ENCODE assay signal across 8 mouse cellular contexts in the genomic region with DNA sequence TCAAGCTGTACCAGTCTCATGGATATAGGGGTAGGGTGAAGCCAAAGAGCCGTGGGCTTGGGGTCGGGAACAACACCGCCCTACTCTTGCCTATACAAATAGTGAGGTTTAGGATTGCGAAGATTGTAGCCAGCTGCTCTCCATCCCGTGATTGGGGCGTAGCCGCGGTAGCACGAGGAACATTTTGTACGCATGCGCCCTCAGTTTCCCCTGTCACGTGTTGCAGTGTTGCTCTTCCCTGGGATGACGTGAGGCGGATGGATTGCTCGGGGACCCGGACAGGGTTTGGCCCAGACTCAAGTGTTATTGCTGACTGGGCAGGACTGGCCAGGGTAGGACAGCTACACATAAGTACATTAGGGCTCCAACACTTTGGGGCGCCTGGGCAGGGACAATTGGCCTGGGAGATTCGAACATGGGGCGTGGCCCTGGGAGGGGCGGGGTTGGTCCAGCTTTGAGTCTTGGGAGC. TPM values are rescaled to one million over a fixed set of nuclear protein-coding genes. Genes with fewer than 3 reads are reported as not detected.
DNase-seq lines count a peak whose midpoint lies in the region; ATAC-seq and TF ChIP-seq lines count a peak whose summit lies in the region.

No protein-coding gene starts in this region.

- TF ChIP-seq EP300 in heart, adult 2 months (IDR thresholded peaks at IDR 0.05; ENCODE audit: insufficient read depth, low read depth, low read length), result no peak; the same call in 1 of the 2 replicates

- H3K79me2 ChIP-seq in heart, adult 2 months (replicated peaks; ENCODE audit: control insufficient read depth, insufficient read depth, low read length), result no peaks in the 10 kb centered on the region

- TF ChIP-seq POLR2A in heart, adult 2 months (IDR thresholded peaks at IDR 0.05; ENCODE audit: insufficient read depth, low read depth, low read length), result peak; percentile 64

- intact Hi-C loops in heart, adult 2 months (cut with DNase I), result loop anchor here (1.0 kb wide), 1 partner anchor 49 kb away; a partner anchor contains a TSS

- TF ChIP-seq CTCF in heart, adult 2 months (IDR thresholded peaks at IDR 0.05), result no peak

- no peaks in the 10 kb centered on the region for H3K36me3 ChIP-seq in embryonic facial prominence, embryonic 14.5 days (ENCODE audit: control insufficient read depth, insufficient read depth, low read length)
- H3K36me3 ChIP-seq in heart, adult 2 months (ENCODE audit: control insufficient read depth, insufficient read depth, low read length), result no peaks in the 10 kb centered on the region
- H3K36me3 ChIP-seq in limb, embryonic 13.5 days, result no peaks in the 10 kb centered on the region
- no peaks in the 10 kb centered on the region for H3K36me3 ChIP-seq in midbrain, embryonic 16.5 days (ENCODE audit: control insufficient read depth, insufficient read depth, low read length)

- under 1% methylated on average over 19 of the region's 20 CpGs for WGBS in embryonic facial prominence, embryonic 14.5 days
- under 1% methylated on average over 20 of the region's 20 CpGs for WGBS in heart, adult 2 months
- WGBS in limb, embryonic 13.5 days, result under 1% methylated on average over 20 of the region's 20 CpGs
- under 1% methylated on average over 20 of the region's 20 CpGs for WGBS in midbrain, embryonic 16.5 days

- peak overlapping the region; percentile 95 for H3K27ac ChIP-seq in embryonic facial prominence, embryonic 14.5 days (replicated peaks; ENCODE audit: low read depth, low read length)
- peak overlapping the region; percentile 91 for H3K27ac ChIP-seq in heart, adult 2 months
- H3K27ac ChIP-seq in limb, embryonic 13.5 days, result peak overlapping the region; percentile 97
- H3K27ac ChIP-seq in midbrain, embryonic 16.5 days (ENCODE audit: low read length), result peak overlapping the region; percentile 98

- peak; percentile 97 for DNase-seq in 3T3-L1 (ENCODE audit: low read depth, low spot score)
- peak; percentile 57 for DNase-seq in adrenal gland, postnatal 4 days (ENCODE audit: low spot score in 2 of 2)
- peak; percentile 96 for DNase-seq in embryonic facial prominence, embryonic 14.5 days (ENCODE audit: low spot score)
- peak; percentile 88 to 91 for DNase-seq in heart, adult 2 months
- peak; percentile 85 to 87 for DNase-seq in kidney, adult 8-10 months
- DNase-seq in spleen, postnatal 10 days (ENCODE audit: low spot score in 2 of 2), result peak; percentile 66 to 80

- H3K4me1 ChIP-seq in embryonic facial prominence, embryonic 14.5 days (ENCODE audit: control insufficient read depth, insufficient read depth, low read length), result 0 out of 2 replicates have a peak, but pooled peaks cover 4% of the 10 kb centered on the region
- H3K4me1 ChIP-seq in heart, adult 2 months (ENCODE audit: control insufficient read depth, insufficient read depth, low read length), result no peaks in the 10 kb centered on the region; the same call in 1 of the 2 replicates
- peaks cover 16% of the 10 kb centered on the region for H3K4me1 ChIP-seq in limb, embryonic 13.5 days
- peaks cover 6% of the 10 kb centered on the region; the same call in 1 of the 2 replicates for H3K4me1 ChIP-seq in midbrain, embryonic 16.5 days (ENCODE audit: control insufficient read depth, insufficient read depth, low read length)

- peak; percentile 85 for ATAC-seq in embryonic facial prominence, embryonic 14.5 days (ENCODE audit: low read depth)
- ATAC-seq in limb, embryonic 13.5 days (ENCODE audit: low FRiP score, low read depth), result peak; percentile 89
- peak; percentile 90 for ATAC-seq in midbrain, embryonic 16.5 days

- H3K9me3 ChIP-seq in embryonic facial prominence, embryonic 14.5 days (ENCODE audit: control insufficient read depth, low read length), result no peaks in the 10 kb centered on the region
- H3K9me3 ChIP-seq in limb, embryonic 13.5 days, result no peaks in the 10 kb centered on the region
- H3K9me3 ChIP-seq in midbrain, embryonic 16.5 days (replicated peaks; ENCODE audit: control insufficient read depth, low read length, poor library complexity, severe bottlenecking), result no peaks in the 10 kb centered on the region

- peak overlapping the region; percentile 66 for H3K9ac ChIP-seq in embryonic facial prominence, embryonic 14.5 days (ENCODE audit: low read depth, low read length)
- H3K9ac ChIP-seq in heart, adult 2 months (ENCODE audit: low read depth, low read length), result peak overlapping the region; percentile 36
- H3K9ac ChIP-seq in limb, embryonic 13.5 days, result peak overlapping the region; percentile 55
- H3K9ac ChIP-seq in midbrain, embryonic 16.5 days (ENCODE audit: low read depth, low read length), result peak overlapping the region; percentile 82

- peak overlapping the region; percentile 75 for H3K4me3 ChIP-seq in embryonic facial prominence, embryonic 14.5 days (ENCODE audit: low read depth, low read length)
- H3K4me3 ChIP-seq in heart, adult 2 months, result peak overlapping the region; percentile 90
- peak overlapping the region; percentile 65 for H3K4me3 ChIP-seq in limb, embryonic 13.5 days
- peak overlapping the region; percentile 69 for H3K4me3 ChIP-seq in midbrain, embryonic 16.5 days (ENCODE audit: low read depth, low read length)

- H3K27me3 ChIP-seq in embryonic facial prominence, embryonic 14.5 days (replicated peaks; ENCODE audit: control insufficient read depth, insufficient read depth, low read length), result no peaks in the 10 kb centered on the region
- no peaks in the 10 kb centered on the region for H3K27me3 ChIP-seq in heart, adult 2 months (ENCODE audit: control insufficient read depth, insufficient read depth, low read length)
- H3K27me3 ChIP-seq in limb, embryonic 13.5 days, result no peaks in the 10 kb centered on the region
- no peaks in the 10 kb centered on the region for H3K27me3 ChIP-seq in midbrain, embryonic 16.5 days (ENCODE audit: control insufficient read depth, insufficient read depth, low read depth, low read length)

- H3K4me2 ChIP-seq in embryonic facial prominence, embryonic 14.5 days (ENCODE audit: low read depth, low read length), result peak overlapping the region; percentile 95
- H3K4me2 ChIP-seq in limb, embryonic 13.5 days (replicated peaks), result peak overlapping the region; percentile 82
- peak overlapping the region; percentile 97 for H3K4me2 ChIP-seq in midbrain, embryonic 16.5 days (ENCODE audit: low read length)

RNA-seq across cellular contexts. Expression of a gene that starts 0.5 kb away (rescaled TPM):
- total RNA-seq in adrenal gland, postnatal 4 days (2021), result 10 to 100 TPM; 12.1 to 13.5 TPM
- polyA plus RNA-seq in embryonic facial prominence, embryonic 14.5 days (2014; fragmentation: Nextera tagmentation; extraction: Ambion mirVana), result 7.5 and 7.7 TPM in 2 replicates
- 1 to 10 TPM in 1 of 2 experiments, under 1 TPM in 1; 0.97 to 1.7 TPM for total RNA-seq in heart, adult 2 months (2021)
- polyA plus RNA-seq in heart, adult 2 months (2012; rRNA removed), result 3.7 and 5.3 TPM in 2 replicates
- 8.5 and 9.2 TPM in 2 replicates for polyA plus RNA-seq in limb, embryonic 13.5 days (2015; fragmentation: Nextera tagmentation; extraction: Ambion mirVana)
- 3.8 and 4.0 TPM in 2 replicates for polyA plus RNA-seq in midbrain, embryonic 16.5 days (2015; fragmentation: Nextera tagmentation; extraction: Ambion mirVana)

RNA-seq across cellular contexts. Expression of a gene that starts 0.8 kb away (rescaled TPM):
- under 1 TPM; 0.54 to 0.70 TPM for total RNA-seq in adrenal gland, postnatal 4 days (2021)
- polyA plus RNA-seq in embryonic facial prominence, embryonic 14.5 days (2014; fragmentation: Nextera tagmentation; extraction: Ambion mirVana), result 0.22 and 0.28 TPM in 2 replicates
- total RNA-seq in heart, adult 2 months (2021), result not detected
- 0.10 TPM in 1 of 2 replicates, not detected in the other for polyA plus RNA-seq in heart, adult 2 months (2012; rRNA removed)
- 0.28 and 0.48 TPM in 2 replicates for polyA plus RNA-seq in limb, embryonic 13.5 days (2015; fragmentation: Nextera tagmentation; extraction: Ambion mirVana)
- polyA plus RNA-seq in midbrain, embryonic 16.5 days (2015; fragmentation: Nextera tagmentation; extraction: Ambion mirVana), result 0.51 and 1.3 TPM in 2 replicates

RNA-seq across cellular contexts. Expression of a gene that starts 10.8 kb away (rescaled TPM):
- 10 to 100 TPM; 50.8 to 59.8 TPM for total RNA-seq in adrenal gland, postnatal 4 days (2021)
- 51.8 and 58.1 TPM in 2 replicates for polyA plus RNA-seq in embryonic facial prominence, embryonic 14.5 days (2014; fragmentation: Nextera tagmentation; extraction: Ambion mirVana)
- total RNA-seq in heart, adult 2 months (2021), result 1 to 10 TPM; 5.6 TPM
- 5.6 and 6.6 TPM in 2 replicates for polyA plus RNA-seq in heart, adult 2 months (2012; rRNA removed)
- polyA plus RNA-seq in limb, embryonic 13.5 days (2015; fragmentation: Nextera tagmentation; extraction: Ambion mirVana), result 51.2 and 51.5 TPM in 2 replicates
- polyA plus RNA-seq in midbrain, embryonic 16.5 days (2015; fragmentation: Nextera tagmentation; extraction: Ambion mirVana), result 100 and 124 TPM in 2 replicates

RNA-seq across cellular contexts. Expression of a gene that starts 27.8 kb away (rescaled TPM):
- total RNA-seq in adrenal gland, postnatal 4 days (2021), result 10 to 100 TPM; 58.1 to 59.4 TPM
- 69.4 and 72.3 TPM in 2 replicates for polyA plus RNA-seq in embryonic facial prominence, embryonic 14.5 days (2014; fragmentation: Nextera tagmentation; extraction: Ambion mirVana)
- 10 to 100 TPM; 24.0 to 29.5 TPM for total RNA-seq in heart, adult 2 months (2021)
- polyA plus RNA-seq in heart, adult 2 months (2012; rRNA removed), result 59.6 and 61.7 TPM in 2 replicates
- 94.2 and 99.2 TPM in 2 replicates for polyA plus RNA-seq in limb, embryonic 13.5 days (2015; fragmentation: Nextera tagmentation; extraction: Ambion mirVana)
- 120 and 127 TPM in 2 replicates for polyA plus RNA-seq in midbrain, embryonic 16.5 days (2015; fragmentation: Nextera tagmentation; extraction: Ambion mirVana)

RNA-seq across cellular contexts. Expression of a gene that starts 33.9 kb away (rescaled TPM):
- 10 to 100 TPM; 40.1 to 60.6 TPM for total RNA-seq in adrenal gland, postnatal 4 days (2021)
- polyA plus RNA-seq in embryonic facial prominence, embryonic 14.5 days (2014; fragmentation: Nextera tagmentation; extraction: Ambion mirVana), result 25.4 and 35.4 TPM in 2 replicates
- under 1 TPM; 0.26 to 0.50 TPM for total RNA-seq in heart, adult 2 months (2021)
- polyA plus RNA-seq in heart, adult 2 months (2012; rRNA removed), result 5.3 and 5.6 TPM in 2 replicates
- 89.9 and 90.4 TPM in 2 replicates for polyA plus RNA-seq in limb, embryonic 13.5 days (2015; fragmentation: Nextera tagmentation; extraction: Ambion mirVana)
- polyA plus RNA-seq in midbrain, embryonic 16.5 days (2015; fragmentation: Nextera tagmentation; extraction: Ambion mirVana), result 13.4 and 16.0 TPM in 2 replicates

Comparison
In these comparisons a context has a peak if more than half of its experiments do, and no peak if none do; other contexts are left out.
1. Peak in every context shown above with its lines: DNase-seq, ATAC-seq, H3K4me3 ChIP-seq and H3K27ac ChIP-seq.